Mouse (Mus musculus) T-helper 17 cell (primary cell): ENCODE data around the gene Gtf2ird1.
"Not testable (repeated sequence)": the region's sequence is repeated elsewhere in the genome, so short reads cannot be mapped to it uniquely, and the experiment has no call there.

Experiments
- in situ Hi-C, 2 experiments: fragments of 300-600 bp; cut with MboI, MseI; formaldehyde crosslinking; loops; 1 replicate in 1 of 2; 2 replicates in 1 of 2; pipeline ENCODE4 v1.15.1; 2025; ENCODE audit warnings: high pct_unique_total_duplicates in 2 of 2

Gene Gtf2ird1

DNA sequence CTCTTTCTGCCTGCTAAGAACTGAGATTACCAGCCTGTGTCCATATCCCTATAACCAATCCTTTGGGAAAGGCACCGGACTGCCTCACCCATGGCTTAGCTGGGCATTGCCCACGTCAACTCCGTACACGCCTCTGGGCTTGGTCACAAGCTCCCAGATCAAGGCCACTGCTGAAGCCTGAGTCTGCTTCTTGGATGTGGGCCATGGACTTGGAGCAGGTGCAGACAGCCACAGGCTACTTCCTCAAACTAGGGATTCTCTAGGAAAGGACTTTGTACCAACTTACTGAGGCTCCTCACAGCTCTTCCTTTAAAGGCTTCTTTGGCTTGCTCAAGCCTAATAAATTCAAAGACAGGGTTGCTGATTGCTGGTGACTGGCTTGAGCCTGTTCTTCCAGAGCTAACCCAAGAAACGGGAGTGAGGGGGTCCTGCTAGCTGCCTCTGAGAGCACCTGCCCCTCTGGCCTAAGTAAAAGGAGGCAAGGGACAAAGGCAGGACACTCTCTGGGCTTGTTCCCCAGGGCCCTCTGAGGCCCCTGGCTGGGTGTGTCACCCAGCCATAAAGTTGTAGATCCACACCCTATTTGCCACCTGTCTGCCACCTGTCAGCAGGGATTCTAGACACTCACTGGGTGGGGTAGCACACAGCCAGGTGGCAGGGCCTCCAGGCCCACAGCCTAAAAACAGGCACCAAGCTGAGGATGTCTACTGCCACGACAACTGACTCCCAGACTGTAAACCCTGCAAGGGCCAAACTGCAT is 38.0 kb downstream of the Gtf2ird1 start:
- in situ Hi-C loops, result no loop called here

GRCm38 (mm10) chr5:134412341-134412740 is 44.2 kb downstream of the Gtf2ird1 start:
- in situ Hi-C loops, result no loop called here

- in situ Hi-C loops, result no loop called here
Observed at GRCm38 (mm10) chr5:134410307-134410836, 46.1 kb downstream of the Gtf2ird1 start.

DNA sequence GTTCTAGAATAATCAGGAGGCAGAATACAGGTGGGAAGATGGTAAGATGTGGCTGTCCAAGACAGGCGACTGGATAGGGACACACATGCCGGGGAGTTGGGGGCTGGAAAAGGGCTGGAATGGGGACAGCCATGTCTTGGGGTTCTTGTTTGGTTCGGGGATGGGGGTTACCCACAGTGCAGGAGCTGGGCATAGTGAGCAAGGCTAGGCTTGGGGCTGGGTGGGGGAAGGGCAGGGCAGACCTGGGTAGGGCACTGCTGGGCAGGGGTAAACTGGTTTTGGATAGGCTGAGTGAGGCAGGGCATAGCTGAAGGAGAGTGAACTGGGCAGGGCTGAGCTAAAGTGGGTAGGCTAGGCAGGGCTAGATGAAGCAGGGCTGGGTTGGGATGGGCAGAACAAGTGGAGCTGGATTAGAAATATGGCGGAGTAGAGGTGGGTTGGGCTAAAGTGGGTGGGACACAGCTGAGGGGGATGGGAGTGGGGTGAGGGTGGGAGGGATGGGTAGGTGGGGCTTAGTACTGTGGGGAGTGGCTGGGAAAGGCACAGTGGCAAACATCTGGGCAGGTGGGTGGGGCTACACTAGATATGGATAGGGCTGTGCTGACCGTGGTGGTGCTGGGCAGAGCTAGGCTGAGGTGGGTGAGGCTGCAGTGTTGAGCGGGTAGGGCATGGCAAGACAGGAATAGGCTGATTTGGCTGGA is 46.8 kb downstream of the Gtf2ird1 start:
- in situ Hi-C loops, result no loop called here

DNA sequence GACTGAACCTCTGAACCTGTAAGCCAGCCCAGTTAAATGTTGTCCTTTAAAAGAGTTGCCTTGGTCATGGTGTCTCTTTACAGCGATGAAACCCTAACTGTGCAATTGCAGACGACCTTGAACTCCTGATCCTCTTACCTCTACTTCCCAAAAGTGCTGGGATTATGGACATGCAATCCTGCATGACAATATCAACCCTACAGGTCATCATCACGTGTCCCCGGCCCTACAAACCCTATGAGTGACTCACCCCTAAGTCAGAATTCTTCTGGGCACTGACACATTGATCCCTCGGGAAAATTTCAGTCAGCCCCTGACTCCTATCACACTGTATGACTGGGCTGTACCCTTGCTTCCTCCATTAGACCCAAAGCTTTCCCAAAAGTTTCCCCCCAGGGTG is 48.4 kb downstream of the Gtf2ird1 start:
- in situ Hi-C loops, result no loop called here

DNA sequence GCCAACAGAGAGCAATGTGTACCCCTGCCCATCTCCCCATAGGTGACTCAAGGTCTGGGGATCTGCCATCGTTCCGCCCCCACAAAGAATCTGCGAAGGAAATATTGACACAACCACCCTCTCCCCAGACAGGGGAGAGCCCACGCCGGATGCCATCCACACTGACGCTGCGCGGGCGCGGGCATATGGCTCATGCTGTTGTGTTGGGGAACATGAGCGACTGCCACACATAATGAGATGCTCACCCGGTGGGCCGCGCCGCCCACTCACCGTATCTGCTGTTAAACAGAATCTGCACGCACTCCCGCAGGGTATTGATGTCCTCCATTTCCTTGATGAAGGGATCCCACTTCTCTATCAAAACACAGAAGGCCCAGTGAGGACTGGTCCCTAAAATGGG is 54.7 kb downstream of the Gtf2ird1 start:
- in situ Hi-C loops, result no loop called here

DNA sequence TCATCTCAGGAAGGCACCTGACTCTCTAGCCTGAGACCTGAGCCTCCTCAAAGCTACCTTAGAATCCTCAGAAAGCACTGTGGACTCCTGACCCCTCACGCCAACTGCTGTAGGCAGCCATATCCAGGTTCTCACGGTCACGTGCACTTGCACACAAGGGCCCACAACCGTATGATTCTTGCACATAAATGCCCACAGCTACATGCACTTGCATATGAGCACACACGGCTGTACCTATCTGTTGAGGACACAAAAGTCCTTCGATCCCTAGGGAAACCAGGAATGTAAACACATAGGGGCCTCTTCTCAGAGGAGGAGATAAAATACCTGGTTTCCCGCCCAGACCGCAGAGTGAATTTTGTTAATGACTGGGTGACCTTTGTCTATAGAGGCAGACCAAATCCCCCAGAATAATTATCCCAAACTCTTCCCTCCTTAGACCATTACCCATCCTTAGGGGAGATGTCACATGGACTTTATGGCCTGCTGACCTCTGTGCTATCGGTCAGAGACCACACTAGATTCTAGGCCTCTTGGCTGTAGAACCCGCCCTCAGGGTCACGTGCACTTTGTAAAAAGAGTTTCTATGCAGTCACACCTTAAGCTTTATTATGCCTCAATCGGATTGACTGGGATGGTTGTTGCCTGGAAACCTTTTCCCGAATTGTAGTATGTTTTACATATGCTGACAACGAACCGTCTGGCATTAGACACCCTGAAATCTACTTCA is 58.9 kb downstream of the Gtf2ird1 start:
- in situ Hi-C loops, result no loop called here

DNA sequence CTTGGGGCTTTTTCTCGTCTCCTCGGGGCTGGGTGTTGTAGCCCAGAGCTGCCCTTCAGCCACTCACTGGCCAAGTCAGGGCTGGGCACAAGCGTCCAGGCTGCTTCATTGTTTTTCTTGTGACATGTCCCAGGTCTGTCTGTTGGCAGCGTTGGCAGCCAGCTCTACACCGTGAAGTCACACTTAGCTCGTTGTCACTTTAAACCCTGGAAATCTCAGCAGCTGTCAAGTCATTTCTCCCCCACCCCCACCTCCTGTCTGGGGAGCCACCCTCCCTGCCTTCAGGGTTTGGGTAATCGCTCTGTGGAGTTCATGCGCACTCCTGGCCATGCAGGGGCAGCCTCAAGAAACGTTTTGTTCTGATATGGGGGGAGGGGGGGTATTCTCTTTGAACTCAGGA is 60.0 kb downstream of the Gtf2ird1 start:
- in situ Hi-C loops, result no loop called here

- in situ Hi-C loops, result no loop called here
Observed at GRCm38 (mm10) chr5:134394624-134395023, 61.9 kb downstream of the Gtf2ird1 start.

GRCm38 (mm10) chr5:134393624-134394023 is 62.9 kb downstream of the Gtf2ird1 start:
- in situ Hi-C loops, result no loop called here

DNA sequence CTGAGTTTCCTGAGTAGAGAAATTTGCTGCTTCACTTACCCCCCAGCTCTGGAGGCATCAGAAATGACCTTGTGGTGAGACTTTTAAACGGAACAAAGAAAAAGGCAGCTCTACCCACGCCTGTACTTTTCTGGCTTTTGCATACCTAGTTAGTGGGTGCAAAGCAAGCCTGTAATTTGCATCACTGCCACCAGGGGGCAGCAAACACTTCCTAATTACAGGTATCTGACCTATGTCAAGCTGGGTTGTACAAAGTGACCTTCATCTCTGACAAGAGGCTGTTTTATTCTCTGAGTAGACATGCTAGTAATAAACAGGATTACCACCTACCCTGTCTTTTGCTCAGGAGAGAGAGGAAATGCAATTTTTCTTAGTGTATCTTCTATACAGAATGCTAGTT is 71.4 kb downstream of the Gtf2ird1 start:
- in situ Hi-C loops, result loop anchor here (5.0 kb wide), 1 partner anchor 97 kb away; no protein-coding TSS in a partner anchor

DNA sequence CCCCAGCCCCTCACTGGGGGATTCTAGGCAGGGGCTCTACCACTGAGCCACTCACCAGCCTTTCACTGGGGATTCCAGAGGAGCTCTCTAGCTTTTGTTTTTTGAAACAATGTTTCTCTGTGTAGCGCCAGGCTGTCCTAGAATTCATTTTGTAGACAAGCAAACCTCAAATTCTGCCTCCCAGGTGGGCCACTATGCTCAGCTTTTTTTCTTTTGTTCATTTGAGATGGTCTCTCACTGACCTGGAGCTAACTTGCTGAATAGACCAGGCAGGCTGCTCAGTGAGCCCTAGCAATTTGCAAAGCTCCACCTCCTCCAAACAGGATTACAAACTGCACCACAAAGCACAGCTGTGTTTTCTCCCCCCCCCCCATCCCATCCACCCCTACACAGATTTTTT is 81.3 kb downstream of the Gtf2ird1 start:
- in situ Hi-C loops, result no loop called here

DNA sequence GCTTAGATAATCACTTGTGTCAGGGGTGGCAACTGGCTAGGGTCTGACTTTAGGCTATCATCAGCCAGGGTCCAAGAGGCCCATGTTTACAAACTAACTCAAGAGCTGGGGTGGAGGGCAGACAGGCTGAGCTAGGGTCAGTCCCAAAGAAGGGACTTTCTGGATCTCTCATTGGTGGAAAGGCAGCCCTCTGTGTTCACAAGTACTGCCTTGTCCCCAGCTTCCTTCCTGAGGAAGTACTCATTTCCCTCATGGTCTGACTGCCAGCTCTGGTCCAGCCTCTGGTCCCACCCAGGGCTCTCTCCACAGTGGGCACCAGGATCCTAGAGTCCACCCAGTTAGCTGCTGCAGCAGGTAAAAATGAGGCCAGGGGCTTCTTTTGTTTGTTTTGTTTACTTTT is 82.0 kb downstream of the Gtf2ird1 start:
- in situ Hi-C loops, result no loop called here

GRCm38 (mm10) chr5:134373912-134374488 is 82.5 kb downstream of the Gtf2ird1 start:
- in situ Hi-C loops, result no loop called here

- in situ Hi-C loops, result no loop called here
Observed at GRCm38 (mm10) chr5:134372926-134373658, 83.4 kb downstream of the Gtf2ird1 start.

DNA sequence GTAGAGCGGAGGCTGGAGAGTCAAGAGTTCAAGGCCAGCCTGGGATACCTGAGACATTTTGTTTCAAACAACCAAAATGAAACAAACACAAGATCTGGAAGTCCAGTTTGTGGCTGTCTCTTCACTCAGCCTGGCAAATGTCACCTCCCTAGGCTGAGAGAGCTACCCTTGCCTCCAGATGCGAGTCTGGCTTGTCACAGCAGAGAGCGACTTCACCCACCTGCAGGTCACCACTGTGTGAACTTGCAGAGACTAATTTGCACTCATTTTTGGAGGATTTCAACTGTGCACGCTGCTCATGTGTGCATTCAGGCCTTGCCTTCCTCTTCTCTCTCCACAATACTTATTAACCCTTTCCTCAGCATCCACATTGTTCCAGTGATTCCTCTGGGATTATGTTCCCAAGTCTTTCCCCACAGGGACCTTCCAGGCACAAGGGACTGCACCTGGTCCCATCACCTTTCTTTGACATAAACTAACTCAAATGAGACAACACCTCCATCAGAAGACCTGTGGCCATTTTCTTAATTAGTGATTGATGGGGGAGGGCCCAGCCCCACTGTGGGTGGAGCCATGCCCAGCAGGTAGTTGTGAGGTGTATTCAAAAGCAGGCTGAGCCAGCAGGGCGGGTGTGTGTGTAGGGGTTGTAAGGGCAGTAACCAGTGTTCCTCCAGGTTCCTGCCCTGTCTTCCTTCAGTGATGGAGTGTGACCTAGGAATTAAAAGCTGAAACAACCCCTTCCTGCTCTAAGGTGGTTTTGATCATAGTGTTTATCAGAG is 84.8 kb downstream of the Gtf2ird1 start:
- in situ Hi-C loops, result no loop called here

- in situ Hi-C loops, result no loop called here
Observed at GRCm38 (mm10) chr5:134370831-134371230, 85.7 kb downstream of the Gtf2ird1 start.

GRCm38 (mm10) chr5:134359101-134359500 is 97.4 kb downstream of the Gtf2ird1 start:
- in situ Hi-C loops, result no loop called here

- in situ Hi-C loops, result not testable (repeated sequence)
Observed at GRCm38 (mm10) chr5:134355372-134355771, 101.1 kb downstream of the Gtf2ird1 start.

- in situ Hi-C loops, result no loop called here
Observed at GRCm38 (mm10) chr5:134353117-134353516, 103.4 kb downstream of the Gtf2ird1 start.
